Mouse (Mus musculus) ES-E14 (cell line): Measurements from ENCODE around the gene Ddx18.

Source experiments
- HCFC1 ChIP-seq: IDR thresholded peaks from 2 replicates; pipeline ENCODE4 v1.6.1; 2012; ENCODE audit warnings: low read length, inconsistent platforms, borderline replicate concordance; ENCODE audit not compliant: insufficient read depth
- MAFK ChIP-seq: IDR thresholded peaks from 2 replicates; pipeline ENCODE4 v1.6.1; 2014; ENCODE audit warnings: mild to moderate bottlenecking, low read depth, low read length, inconsistent platforms; ENCODE audit not compliant: insufficient read depth
- ZNF384 ChIP-seq: IDR thresholded peaks from 2 replicates; pipeline ENCODE4 v1.6.1; 2012; ENCODE audit warnings: low read depth, low read length, inconsistent platforms

DNA sequence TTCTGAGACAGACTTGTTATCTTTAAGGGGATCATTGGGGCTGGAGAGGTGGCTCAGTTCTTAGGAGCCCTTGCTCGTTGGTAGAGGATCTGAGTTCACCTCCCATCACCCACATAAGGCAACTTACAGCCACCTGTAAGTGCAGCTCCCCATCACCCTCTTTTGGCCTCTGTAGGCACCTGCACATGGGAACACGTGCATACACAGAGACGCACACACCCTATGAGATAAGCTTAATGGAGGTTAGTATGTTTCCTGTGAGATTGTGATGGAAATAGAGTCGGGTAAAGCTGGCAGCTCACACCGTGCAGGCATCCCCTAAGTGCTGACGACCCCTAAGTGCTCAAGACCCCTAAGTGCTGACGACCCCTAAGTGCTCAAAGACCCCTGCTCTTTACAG is 36.4 kb downstream of the Ddx18 start:
- TF ChIP-seq ZNF384, result no peak
- TF ChIP-seq MAFK, result no peak
- no peak for TF ChIP-seq HCFC1
